Mouse (Mus musculus) layer of hippocampus, adult 2 months (tissue): ENCODE data around the gene Vps13d. TPM values are rescaled to one million over a fixed set of nuclear protein-coding genes. Genes with fewer than 3 reads are reported as not detected.

Experiments used
- DNase-seq, 2 experiments: peaks; one replicate each; pipeline ENCODE4 v3.0.0; 2022; ENCODE audit warnings: low spot score in 2 of 2
- H3K27ac ChIP-seq: fragments of 200-600 bp; 2 replicates; pipeline ENCODE4 v1.8.1; 2022
- H3K4me3 ChIP-seq: fragments of 200-600 bp; 2 replicates; pipeline ENCODE4 v1.8.1; 2022; ENCODE audit warnings: mild to moderate bottlenecking
- CTCF ChIP-seq: fragments of 200-600 bp; conservative IDR thresholded peaks from 2 replicates; pipeline ENCODE4 v1.8.1; 2022; ENCODE audit warnings: antibody characterized with exemption, mild to moderate bottlenecking, moderate library complexity
- total RNA-seq, 2 experiments: library from RNA; stranded (reverse); gene quantifications; 2 replicates each; pipeline ENCODE4 v1.2.3; 2021

The Vps13d gene
- total RNA-seq, 2 experiments from 2014 or later, result 69.1 to 75.6 TPM

DNA sequence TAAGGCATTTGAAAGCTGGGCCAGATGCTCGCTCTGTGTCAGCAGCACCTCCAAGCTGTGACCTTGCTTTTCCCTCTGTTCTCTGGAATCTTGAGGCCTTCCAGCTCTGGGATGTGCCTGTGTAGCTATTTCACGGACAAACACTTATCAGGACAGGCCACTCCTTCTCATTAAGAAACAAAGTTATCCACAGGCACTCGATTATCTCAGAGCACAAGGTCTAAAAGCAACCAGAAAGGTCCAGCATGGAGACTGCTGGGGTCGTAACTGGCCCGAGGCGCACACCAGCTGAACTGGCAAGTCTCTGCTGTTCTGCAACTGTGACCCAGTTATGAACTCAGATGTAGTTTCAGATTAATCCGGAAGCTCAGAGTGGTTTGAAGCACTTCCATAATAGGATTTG is 168.4 kb downstream of the Vps13d start:
- H3K4me3 ChIP-seq, result no peak overlapping the region
- no peak for TF ChIP-seq CTCF
- DNase-seq, result no peak
- peak overlapping the region; percentile 80 for H3K27ac ChIP-seq

DNA sequence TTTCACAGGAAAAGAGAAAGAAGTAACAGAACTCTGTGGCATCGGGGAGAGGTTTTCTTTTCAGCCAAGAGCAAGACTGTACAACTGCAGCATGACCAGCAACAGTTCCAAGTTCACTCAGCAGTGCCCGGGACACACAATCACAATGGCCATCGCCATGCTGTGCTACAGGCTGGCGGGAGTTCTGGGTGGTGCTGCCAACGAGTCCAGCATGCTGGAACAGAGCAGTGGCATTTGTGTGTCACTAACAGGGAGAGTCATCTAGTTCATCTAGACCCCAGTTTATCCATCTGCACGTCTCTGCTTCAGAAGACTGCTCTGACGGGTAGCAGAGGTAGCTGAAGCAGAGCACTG is 169.4 kb downstream of the Vps13d start:
- DNase-seq, result peak; percentile 16 to 27
- H3K4me3 ChIP-seq, result no peak overlapping the region
- no peak for TF ChIP-seq CTCF
- peak overlapping the region; percentile 80 for H3K27ac ChIP-seq

DNA sequence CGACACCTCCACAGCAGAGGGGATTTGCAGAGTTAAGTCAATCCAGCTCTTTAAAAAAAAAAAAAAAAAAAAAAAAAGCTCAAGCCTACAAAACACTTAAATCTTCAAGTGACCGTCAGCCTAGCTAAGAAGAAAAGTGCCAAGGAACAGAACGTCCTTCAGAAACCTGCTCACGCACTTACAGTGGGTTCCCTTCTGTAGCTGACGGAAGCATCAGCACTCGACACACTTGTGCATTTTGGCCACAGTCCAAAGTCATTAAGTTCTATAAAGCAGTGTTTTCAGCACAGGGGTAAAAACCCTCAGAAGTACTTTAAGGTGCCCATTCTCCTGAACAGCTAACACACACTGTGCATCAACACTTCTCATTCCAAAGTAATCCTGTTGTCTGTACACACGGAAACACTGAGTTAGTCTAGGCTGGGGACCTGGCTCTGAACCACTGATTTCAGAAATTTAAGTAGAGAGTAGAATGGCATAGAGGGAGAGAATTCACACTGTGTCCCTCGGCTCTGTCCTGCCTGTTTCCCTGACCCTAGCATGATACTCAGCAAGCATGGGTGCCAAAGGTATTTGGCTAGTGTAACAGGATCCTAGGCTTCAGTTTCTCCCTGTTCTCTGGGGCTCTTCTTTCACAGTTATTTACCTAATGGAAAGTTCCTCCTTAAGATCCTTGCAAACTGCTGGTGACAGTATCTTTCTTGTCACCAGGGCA is 170.0 kb downstream of the Vps13d start:
- TF ChIP-seq CTCF, result no peak
- H3K27ac ChIP-seq, result peak overlapping the region; percentile 80
- DNase-seq, result peak in 1 of 2 experiments; percentile 26
- no peak overlapping the region for H3K4me3 ChIP-seq

DNA sequence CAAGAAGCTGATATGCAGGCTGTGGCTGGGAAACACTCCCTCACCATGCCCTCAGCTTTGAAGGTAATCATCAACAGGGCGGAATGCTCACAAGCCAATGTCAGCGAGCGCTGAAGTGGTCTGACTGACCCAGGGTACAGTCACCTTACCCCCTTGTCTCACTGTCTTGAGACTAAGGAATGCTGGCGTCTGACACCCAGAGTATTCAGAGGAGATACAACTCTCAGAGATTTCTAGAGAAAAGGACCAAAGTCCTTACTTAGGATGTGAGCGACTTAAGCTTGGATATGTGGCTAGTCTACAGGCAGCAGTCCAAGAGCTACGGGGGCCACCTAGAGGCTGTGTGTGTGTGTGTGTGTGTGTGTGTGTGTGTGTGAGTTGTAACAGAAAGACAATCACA is 170.9 kb downstream of the Vps13d start:
- no peak for TF ChIP-seq CTCF
- Histone ChIP-seq H3K27ac (peak overlapping the region; percentile 80), H3K4me3 (no peak overlapping the region)
- DNase-seq, result no peak

DNA sequence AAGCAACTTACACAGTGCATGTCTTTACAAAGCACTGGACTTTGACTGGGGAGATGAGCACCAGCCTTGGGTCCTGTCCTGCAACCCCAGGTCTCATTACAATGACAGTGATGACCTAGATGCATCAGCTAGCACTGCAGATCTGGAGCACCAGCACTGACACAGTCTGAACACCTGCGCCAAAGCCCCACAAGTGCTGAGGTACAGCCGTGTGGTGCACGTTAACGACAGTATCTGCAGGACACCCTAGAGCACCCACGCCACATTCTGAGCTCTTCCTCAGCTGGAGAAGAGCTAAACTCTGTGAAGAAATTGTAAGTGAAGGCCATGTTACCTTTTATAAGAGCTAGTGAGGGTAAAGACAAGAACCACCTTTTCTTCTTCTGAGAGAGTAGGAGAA is 172.0 kb downstream of the Vps13d start:
- H3K4me3 ChIP-seq, result no peak overlapping the region
- H3K27ac ChIP-seq, result peak overlapping the region; percentile 80; the same call in 1 of the 2 replicates
- DNase-seq, result no peak
- no peak for TF ChIP-seq CTCF

DNA sequence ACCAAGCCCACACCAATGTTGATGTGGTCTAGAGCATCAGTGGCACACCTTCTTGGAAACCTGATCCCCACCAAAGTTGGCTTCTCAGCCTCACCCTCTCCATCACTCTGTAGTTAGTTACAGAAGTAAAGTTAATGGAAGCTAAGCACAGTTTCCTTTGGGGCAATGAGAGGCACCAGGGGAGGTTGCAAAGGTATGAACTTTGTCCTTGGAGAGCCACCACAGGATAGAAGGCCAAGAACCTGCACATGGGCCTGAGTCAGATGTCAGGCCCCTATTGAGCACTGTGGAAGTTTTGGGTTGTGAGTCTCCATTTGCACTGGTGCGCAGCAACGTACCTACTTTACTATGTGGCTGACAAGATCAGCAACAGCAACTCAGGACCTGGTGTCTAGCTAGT is 172.6 kb downstream of the Vps13d start:
- H3K27ac ChIP-seq, result no peak overlapping the region
- TF ChIP-seq CTCF, result no peak
- no peak for DNase-seq
- no peak overlapping the region for H3K4me3 ChIP-seq

DNA sequence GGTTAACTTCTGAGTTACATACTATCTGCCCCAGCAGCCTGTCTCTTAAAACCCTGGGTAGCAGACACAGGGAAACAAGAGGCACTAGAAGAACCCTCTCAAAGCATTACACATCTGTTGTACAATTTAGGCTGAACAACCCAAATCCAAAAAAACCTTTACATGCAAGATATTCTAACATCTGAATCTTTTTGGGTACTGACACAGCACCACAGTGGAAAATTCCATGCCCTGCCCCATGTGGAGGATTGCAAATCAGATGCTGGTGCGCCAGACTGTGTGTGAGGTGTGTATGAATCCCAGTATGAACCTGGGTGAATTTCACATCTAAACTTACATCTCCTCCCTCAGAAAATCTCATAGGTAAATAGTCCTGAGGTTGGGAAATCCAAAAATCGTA is 174.4 kb downstream of the Vps13d start:
- no peak for TF ChIP-seq CTCF
- Histone ChIP-seq H3K4me3 (no peak overlapping the region), H3K27ac (no peak overlapping the region)
- DNase-seq, result no peak

DNA sequence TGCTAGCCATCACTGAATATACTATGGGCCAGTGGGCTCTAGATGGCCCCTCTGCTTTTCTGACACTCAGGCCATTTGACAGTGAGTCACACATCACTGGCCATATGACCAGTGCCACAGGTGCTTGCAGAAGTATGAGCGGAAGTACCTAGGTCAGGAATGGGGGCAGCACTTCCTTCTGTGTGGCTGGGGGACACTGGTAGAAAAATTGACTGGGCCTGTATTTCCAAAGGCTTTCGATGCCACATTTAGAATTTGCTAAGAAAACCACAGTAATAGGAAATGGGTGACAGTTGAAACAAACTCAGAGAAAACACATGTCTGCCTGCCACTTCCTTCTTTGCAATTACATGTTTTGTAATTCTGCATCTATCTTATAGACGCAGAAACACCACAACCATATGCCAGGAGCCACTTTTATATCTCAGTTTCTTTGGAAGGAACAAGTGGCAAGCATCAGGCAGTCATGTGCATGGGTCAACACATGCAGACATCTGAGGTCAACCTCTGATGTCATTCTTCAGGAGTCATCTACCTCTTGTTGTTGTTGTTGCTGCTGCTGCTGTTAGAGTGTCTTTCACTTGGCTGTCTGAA is 175.6 kb downstream of the Vps13d start:
- H3K4me3 ChIP-seq, result no peak overlapping the region
- DNase-seq, result no peak
- H3K27ac ChIP-seq, result no peak overlapping the region
- TF ChIP-seq CTCF, result no peak

DNA sequence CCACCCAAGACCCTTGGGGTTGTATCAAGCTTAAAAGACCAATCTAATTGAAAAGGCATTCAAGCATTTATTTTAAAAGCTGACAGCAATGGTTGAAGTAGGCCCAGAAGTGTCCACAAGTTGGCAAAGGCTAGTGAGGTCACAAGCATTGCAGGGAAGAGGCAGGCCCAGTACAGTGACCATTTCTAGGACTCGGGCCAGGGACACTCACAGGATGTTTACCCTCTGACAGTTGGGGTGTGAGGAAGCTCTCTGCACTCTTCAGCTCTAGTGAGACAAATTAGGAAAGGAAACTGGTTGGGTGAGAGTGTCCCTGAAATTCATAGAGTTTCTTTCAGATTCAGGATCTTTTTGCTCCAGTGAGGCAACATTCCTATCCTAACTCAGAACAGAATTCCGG is 177.1 kb downstream of the Vps13d start:
- DNase-seq, result no peak
- Histone ChIP-seq H3K27ac (peak overlapping the region; percentile 16; the same call in 1 of the 2 replicates), H3K4me3 (no peak overlapping the region)
- no peak for TF ChIP-seq CTCF

DNA sequence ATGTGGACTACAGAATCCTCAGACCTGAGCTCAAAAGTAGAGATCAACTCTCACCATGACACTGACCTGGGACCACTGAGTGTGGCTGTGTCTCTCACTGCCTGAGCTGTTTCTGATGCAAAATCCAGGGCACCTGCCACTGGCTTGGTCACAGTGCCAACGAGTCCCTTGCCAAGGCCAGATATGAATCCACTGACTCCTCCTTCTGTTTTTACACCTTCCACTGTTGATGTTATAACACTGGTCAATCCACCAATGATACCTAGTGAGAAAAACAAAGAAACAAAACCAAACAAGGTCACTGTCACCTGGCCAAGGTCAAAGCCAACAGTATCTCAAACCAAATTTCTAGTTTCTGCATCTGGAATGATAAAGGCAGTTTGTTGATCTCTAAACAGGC is 178.1 kb downstream of the Vps13d start:
- no peak for DNase-seq
- TF ChIP-seq CTCF, result no peak
- H3K27ac ChIP-seq, result no peak overlapping the region
- H3K4me3 ChIP-seq, result no peak overlapping the region

DNA sequence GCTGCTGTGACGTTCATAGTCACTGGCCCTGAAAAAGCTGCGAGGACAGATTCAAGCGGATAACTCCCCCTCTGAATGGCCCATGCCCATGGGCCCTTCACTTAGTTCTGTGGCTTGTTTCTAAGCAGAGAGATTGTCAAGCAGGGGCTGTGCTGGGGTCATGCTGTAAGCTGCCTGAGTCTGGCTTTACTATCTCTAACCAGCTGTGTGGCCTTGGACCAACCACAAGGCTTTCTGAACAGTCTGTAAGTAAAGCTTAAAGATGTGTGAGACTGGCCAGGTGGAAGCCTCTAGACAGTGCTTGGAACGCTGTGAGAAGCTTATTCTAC is 180.2 kb downstream of the Vps13d start:
- no peak overlapping the region for H3K27ac ChIP-seq
- no peak overlapping the region for H3K4me3 ChIP-seq
- DNase-seq, result no peak
- no peak for TF ChIP-seq CTCF

DNA sequence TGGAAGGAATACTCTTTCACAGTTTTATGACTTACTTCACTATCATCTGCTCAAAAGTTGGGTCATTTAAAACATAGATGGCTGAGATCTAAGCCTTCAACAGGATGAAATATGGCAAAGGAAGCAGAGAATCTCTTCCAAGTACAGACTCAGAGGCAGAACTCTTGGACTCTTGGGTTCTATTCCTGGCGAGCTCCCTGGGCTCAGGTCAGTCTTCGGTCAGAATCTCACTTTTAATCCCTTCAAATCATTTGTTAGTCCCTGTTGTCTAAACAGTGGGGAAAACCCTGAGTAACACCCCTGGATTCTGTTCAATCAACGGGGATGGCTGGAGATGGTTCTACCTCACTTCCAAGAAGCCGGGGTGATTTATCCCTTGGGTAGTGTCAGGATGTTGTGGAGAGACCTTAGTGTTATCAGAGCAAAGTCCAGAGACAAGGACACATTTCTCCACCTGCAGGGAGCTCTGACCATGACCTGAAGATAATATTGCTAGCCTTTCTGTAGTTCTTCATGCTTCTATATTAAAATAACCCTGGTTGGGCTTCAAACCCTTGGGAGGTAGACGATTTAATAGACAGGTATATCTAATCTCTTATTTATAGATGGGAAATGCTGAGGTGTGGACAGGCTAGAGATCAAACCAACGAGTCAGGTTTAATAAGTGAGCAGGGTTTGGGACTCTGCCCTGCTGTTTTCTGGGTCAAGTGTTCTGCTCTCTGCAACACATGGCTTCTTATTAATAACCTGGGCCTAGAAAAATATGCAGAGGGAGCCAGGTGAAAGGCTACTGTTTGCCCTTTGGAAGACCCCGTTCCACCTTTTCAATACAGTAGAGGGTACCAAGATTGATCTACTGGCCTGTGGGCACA is 180.8 kb downstream of the Vps13d start:
- Histone ChIP-seq H3K4me3 (no peak overlapping the region), H3K27ac (no peak overlapping the region)
- no peak for DNase-seq
- no peak for TF ChIP-seq CTCF

DNA sequence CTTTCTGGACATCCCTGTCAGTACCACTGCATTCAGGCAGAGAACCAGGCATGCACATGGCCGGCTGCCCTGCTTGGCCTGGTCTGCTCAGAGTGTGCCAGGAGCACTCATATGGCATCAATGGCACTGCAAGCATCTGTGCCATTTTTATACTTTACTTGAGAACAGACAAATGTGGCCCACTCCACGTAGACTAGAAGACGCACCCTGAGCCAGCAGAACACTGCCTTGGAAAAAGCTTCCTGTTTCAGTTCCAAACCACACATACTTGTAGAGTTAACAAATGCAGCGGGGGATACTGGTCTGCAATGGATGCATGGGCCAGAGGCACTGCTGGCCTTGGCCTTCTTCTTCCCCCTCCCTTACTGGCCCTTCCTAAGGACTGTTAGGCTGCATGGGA is 181.6 kb downstream of the Vps13d start:
- no peak for DNase-seq
- H3K27ac ChIP-seq, result no peak overlapping the region
- H3K4me3 ChIP-seq, result no peak overlapping the region
- TF ChIP-seq CTCF, result no peak

DNA sequence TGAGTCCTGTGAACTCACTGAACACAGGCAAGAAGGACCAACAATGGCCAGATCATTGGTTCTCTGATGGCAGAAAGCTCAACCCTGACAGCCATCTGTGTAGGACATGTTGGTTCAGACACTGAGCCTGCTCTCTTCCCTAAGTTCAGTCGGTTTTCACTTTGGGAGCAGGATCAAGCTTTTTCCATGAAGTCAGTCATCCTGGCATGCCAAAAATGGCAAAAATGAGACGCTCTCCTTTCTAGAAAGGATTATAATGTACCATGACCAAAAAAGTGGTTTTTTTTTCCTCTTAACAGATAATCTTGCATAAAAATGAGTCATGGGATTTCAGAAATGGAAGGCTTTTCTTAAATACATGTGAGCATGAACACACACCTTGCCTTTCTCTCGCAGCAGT is 183.6 kb downstream of the Vps13d start:
- no peak for DNase-seq
- no peak for TF ChIP-seq CTCF
- Histone ChIP-seq H3K4me3 (no peak overlapping the region), H3K27ac (no peak overlapping the region)
